Mouse (Mus musculus) intestine, embryonic 14.5 days (tissue): ENCODE measurements around the gene Vps8. TPM values are rescaled to one million over a fixed set of nuclear protein-coding genes. Genes with fewer than 3 reads are reported as not detected.

Experiments
- ATAC-seq: fragments of 200-750 bp; cut with Nextera tagmentation; replicated peaks from 2 replicates; pipeline ENCODE4 v1.8.0; 2017; ENCODE audit warnings: low read depth, moderate number of reproducible peaks, moderate TSS enrichment, moderate library complexity; ENCODE audit not compliant: low FRiP score, low TSS enrichment
- DNase-seq: peaks from one replicate; pipeline ENCODE4 v3.0.0-alpha.2; 2018; ENCODE audit warnings: low spot score
- H3K27ac ChIP-seq: fragments of 300-500 bp; sonication (generic); 2 replicates; pipeline ENCODE4 v1.5.1; 2014; ENCODE audit warnings: low read depth, mild to moderate bottlenecking, control low read depth
- H3K27me3 ChIP-seq: fragments of 300-500 bp; sonication (generic); replicated peaks from 2 replicates; pipeline ENCODE4 v1.6.1; 2014; ENCODE audit warnings: low read length, control low read depth; ENCODE audit not compliant: control insufficient read depth, insufficient read depth
- H3K36me3 ChIP-seq: fragments of 300-500 bp; sonication (generic); 2 replicates; pipeline ENCODE4 v1.6.1; 2014; ENCODE audit warnings: low read length, control low read depth; ENCODE audit not compliant: control insufficient read depth, insufficient read depth
- H3K4me1 ChIP-seq: fragments of 300-500 bp; sonication (generic); replicated peaks from 2 replicates; pipeline ENCODE4 v1.6.1; 2014; ENCODE audit warnings: low read length, control low read depth, mixed read lengths; ENCODE audit not compliant: control insufficient read depth, insufficient read depth
- H3K4me2 ChIP-seq: fragments of 300-500 bp; sonication (generic); 2 replicates; pipeline ENCODE4 v1.6.1; 2014; ENCODE audit warnings: low read length
- H3K4me3 ChIP-seq: fragments of 300-500 bp; sonication (generic); 2 replicates; pipeline ENCODE4 v1.5.1; 2014; ENCODE audit warnings: low read depth, low read length, control low read depth, mixed read lengths
- H3K9ac ChIP-seq: fragments of 300-500 bp; sonication (generic); 2 replicates; pipeline ENCODE4 v1.6.1; 2014; ENCODE audit warnings: mild to moderate bottlenecking, low read length
- H3K9me3 ChIP-seq: fragments of 300-500 bp; sonication (generic); 2 replicates; pipeline ENCODE4 v1.6.1; 2016; ENCODE audit warnings: low read length, control low read depth; ENCODE audit not compliant: control insufficient read depth
- WGBS: fragments of 180-500 bp; shearing (Covaris S2); extraction: QIAGEN DNeasy Blood & Tissue Kit; methylation state at CpG from one replicate; pipeline ENCODE4 v1.1.7; 2014; 5-methylcytosine and 5-hydroxymethylcytosine counted together
- polyA plus RNA-seq: library from polyadenylated mRNA; unstranded; fragments of >200 nt; fragmentation: Nextera tagmentation; extraction: Ambion mirVana; gene quantifications from 2 replicates; pipeline ENCODE4 v1.2.1, GENCODE M21; 2014

Gene Vps8
- polyA plus RNA-seq, 1 experiment from 2014 or later = 14.4 TPM

GRCm38 (mm10) chr16:21382152-21382911 lies 40.6 kb upstream of the Vps8 start:
- ATAC-seq = no peak; the same call in 1 of the 2 replicates
- Histone ChIP-seq H3K4me2 (no peak overlapping the region), H3K4me1 (peaks cover 19% of the 10 kb centered on the region), H3K36me3 (no peaks in the 10 kb centered on the region), H3K9me3 (no peaks in the 10 kb centered on the region), H3K27me3 (no peaks in the 10 kb centered on the region), H3K9ac (no peak overlapping the region), H3K4me3 (no peak overlapping the region), H3K27ac (no peak overlapping the region)
- no peak for DNase-seq
- 48% methylated on average over 11 of the region's 11 CpGs for WGBS

- H3K4me1 ChIP-seq = peaks cover 12% of the 10 kb centered on the region
- H3K4me2 ChIP-seq = no peak overlapping the region
- 41% methylated on average over 14 of the region's 14 CpGs for WGBS
- no peak for ATAC-seq
- no peaks in the 10 kb centered on the region for H3K9me3 ChIP-seq
- peak overlapping the region; percentile 39 for H3K27ac ChIP-seq
- no peak overlapping the region for H3K9ac ChIP-seq
- no peak overlapping the region for H3K4me3 ChIP-seq
- H3K27me3 ChIP-seq = no peaks in the 10 kb centered on the region
- no peak for DNase-seq
- no peaks in the 10 kb centered on the region for H3K36me3 ChIP-seq
Observed at GRCm38 (mm10) chr16:21385926-21386881, 36.7 kb upstream of the Vps8 start.

GRCm38 (mm10) chr16:21389316-21389715 lies 33.6 kb upstream of the Vps8 start:
- Histone ChIP-seq H3K36me3 (no peaks in the 10 kb centered on the region), H3K4me1 (peaks cover 8% of the 10 kb centered on the region), H3K27ac (no peak overlapping the region), H3K9ac (no peak overlapping the region), H3K4me2 (no peak overlapping the region), H3K27me3 (no peaks in the 10 kb centered on the region), H3K4me3 (no peak overlapping the region), H3K9me3 (no peaks in the 10 kb centered on the region)
- DNase-seq (no peak), ATAC-seq (no peak)
- WGBS = 42% methylated on average over 3 of the region's 3 CpGs

GRCm38 (mm10) chr16:21390744-21391143 lies 32.2 kb upstream of the Vps8 start:
- Histone ChIP-seq H3K27ac (no peak overlapping the region), H3K9me3 (no peaks in the 10 kb centered on the region), H3K27me3 (no peaks in the 10 kb centered on the region), H3K36me3 (no peaks in the 10 kb centered on the region), H3K4me3 (no peak overlapping the region), H3K4me2 (no peak overlapping the region), H3K9ac (no peak overlapping the region), H3K4me1 (peaks cover 5% of the 10 kb centered on the region)
- DNase-seq (no peak), ATAC-seq (no peak)
- 70% methylated on average over 5 of the region's 5 CpGs for WGBS

- DNase-seq (no peak), ATAC-seq (no peak)
- Histone ChIP-seq H3K4me3 (no peak overlapping the region), H3K9ac (no peak overlapping the region), H3K4me2 (no peak overlapping the region), H3K27ac (peak overlapping the region; percentile 47; the same call in 1 of the 2 replicates), H3K9me3 (no peaks in the 10 kb centered on the region), H3K4me1 (no peaks in the 10 kb centered on the region; the same call in 1 of the 2 replicates), H3K27me3 (no peaks in the 10 kb centered on the region), H3K36me3 (no peaks in the 10 kb centered on the region)
- WGBS = 65% methylated on average over 6 of the region's 6 CpGs
Observed at GRCm38 (mm10) chr16:21392099-21392498, 30.8 kb upstream of the Vps8 start.

GRCm38 (mm10) chr16:21392517-21393112 lies 30.3 kb upstream of the Vps8 start:
- H3K9ac ChIP-seq = no peak overlapping the region
- no peaks in the 10 kb centered on the region for H3K36me3 ChIP-seq
- no peaks in the 10 kb centered on the region for H3K27me3 ChIP-seq
- no peaks in the 10 kb centered on the region for H3K9me3 ChIP-seq
- H3K4me3 ChIP-seq = no peak overlapping the region
- H3K27ac ChIP-seq = peak overlapping the region; percentile 47; the same call in 1 of the 2 replicates
- WGBS = 40% methylated on average over 9 of the region's 9 CpGs
- no peak overlapping the region for H3K4me2 ChIP-seq
- no peaks in the 10 kb centered on the region; the same call in 1 of the 2 replicates for H3K4me1 ChIP-seq
- ATAC-seq (peak; percentile 72), DNase-seq (peak; percentile 96)

GRCm38 (mm10) chr16:21395546-21395945 lies 27.4 kb upstream of the Vps8 start:
- Histone ChIP-seq H3K27ac (no peak overlapping the region), H3K9ac (no peak overlapping the region), H3K4me3 (no peak overlapping the region), H3K9me3 (no peaks in the 10 kb centered on the region), H3K4me1 (peaks cover 10% of the 10 kb centered on the region), H3K27me3 (no peaks in the 10 kb centered on the region), H3K4me2 (no peak overlapping the region), H3K36me3 (no peaks in the 10 kb centered on the region)
- 59% methylated on average over 7 of the region's 7 CpGs for WGBS
- no peak for ATAC-seq
- DNase-seq = no peak

GRCm38 (mm10) chr16:21397681-21398080 lies 25.2 kb upstream of the Vps8 start:
- Histone ChIP-seq H3K27ac (no peak overlapping the region), H3K4me1 (peaks cover 19% of the 10 kb centered on the region), H3K36me3 (no peaks in the 10 kb centered on the region), H3K4me3 (no peak overlapping the region), H3K9ac (no peak overlapping the region), H3K27me3 (no peaks in the 10 kb centered on the region), H3K9me3 (no peaks in the 10 kb centered on the region), H3K4me2 (no peak overlapping the region)
- DNase-seq = no peak
- no peak for ATAC-seq
- 48% methylated on average over 5 of the region's 5 CpGs for WGBS
